Mouse (Mus musculus) MEL (cell line): ENCODE results near the gene Thap11. TPM values are rescaled to one million over a fixed set of nuclear protein-coding genes. Genes with fewer than 3 reads are reported as not detected.

Source experiments
- DNase-seq: peaks from one replicate; pipeline ENCODE4 v3.0.0; 2011; ENCODE audit warnings: low read depth, low spot score
- H3K27ac ChIP-seq: 2 replicates; pipeline ENCODE4 v1.5.1; 2012; ENCODE audit warnings: low read depth, mild to moderate bottlenecking, control low read depth, low read length, moderate library complexity; ENCODE audit not compliant: control insufficient read depth
- H3K27me3 ChIP-seq, 2 experiments: fragments of 150-350 bp in 1 of 2; sonication (generic) in 1 of 2; 2 replicates each; pipeline ENCODE4 v1.6.1; 2012; ENCODE audit warnings: low read length in 2 of 2, mild to moderate bottlenecking in 2 of 2, improper control_type of control experiment in 1 of 2, moderate library complexity in 1 of 2; ENCODE audit not compliant: insufficient read depth in 2 of 2, control insufficient read depth in 1 of 2
- H3K36me3 ChIP-seq, 2 experiments: 2 replicates each; pipeline ENCODE4 v1.6.1; 2012 to 2014; ENCODE audit warnings: low read length in 2 of 2, improper control_type of control experiment in 1 of 2, inconsistent platforms in 1 of 2, mild to moderate bottlenecking in 1 of 2; ENCODE audit not compliant: insufficient read depth in 2 of 2, control insufficient read depth in 1 of 2
- H3K4me1 ChIP-seq, 2 experiments: fragments of 150-350 bp in 1 of 2; sonication (generic) in 1 of 2; 2 replicates each; pipeline ENCODE4 v1.6.1; 2012; ENCODE audit warnings: low read length in 2 of 2, improper control_type of control experiment in 1 of 2, mild to moderate bottlenecking in 1 of 2; ENCODE audit not compliant: insufficient read depth in 2 of 2, control insufficient read depth in 1 of 2
- H3K4me3 ChIP-seq, 2 experiments: fragments of 150-350 bp in 1 of 2; sonication (generic) in 1 of 2; 2 replicates each; pipeline ENCODE4 v1.5.1; 2012; ENCODE audit warnings: low read depth in 2 of 2, low read length in 2 of 2, mild to moderate bottlenecking in 2 of 2, moderate library complexity in 2 of 2, control low read depth in 1 of 2, improper control_type of control experiment in 1 of 2; ENCODE audit not compliant: control insufficient read depth in 1 of 2, insufficient read depth in 1 of 2
- H3K79me2 ChIP-seq: 2 replicates; pipeline ENCODE4 v1.6.1; 2012; ENCODE audit warnings: mild to moderate bottlenecking, low read length, moderate library complexity; ENCODE audit not compliant: control insufficient read depth, poor library complexity, insufficient read depth
- H3K9ac ChIP-seq: 2 replicates; pipeline ENCODE4 v1.6.1; 2012; ENCODE audit warnings: low read depth, mild to moderate bottlenecking, control low read depth, low read length, moderate library complexity; ENCODE audit not compliant: control insufficient read depth, poor library complexity, severe bottlenecking
- H3K9me3 ChIP-seq: fragments of 150-350 bp; sonication (generic); replicated peaks from 2 replicates; pipeline ENCODE4 v1.6.1; 2012; ENCODE audit warnings: mild to moderate bottlenecking, low read length, improper control_type of control experiment, moderate library complexity; ENCODE audit not compliant: insufficient read depth
- BHLHE40 ChIP-seq: IDR thresholded peaks from 2 replicates; pipeline ENCODE4 v1.6.1; 2012; ENCODE audit warnings: low read depth, mild to moderate bottlenecking, inconsistent platforms, low read length, improper control_type of control experiment, borderline replicate concordance
- CHD2 ChIP-seq: IDR thresholded peaks from 2 replicates; pipeline ENCODE4 v1.6.1; 2011; ENCODE audit warnings: low read length, improper control_type of control experiment
- ELF1 ChIP-seq: IDR thresholded peaks from 2 replicates; pipeline ENCODE4 v1.6.1; 2014; ENCODE audit warnings: low read depth, mild to moderate bottlenecking, inconsistent platforms, low read length, improper control_type of control experiment, moderate library complexity
- EP300 ChIP-seq, 2 experiments: IDR thresholded peaks; 2 replicates each; pipeline ENCODE4 v1.6.1; 2011; ENCODE audit warnings: improper control_type of control experiment in 2 of 2, low read length in 2 of 2, low read depth in 1 of 2, mild to moderate bottlenecking in 1 of 2
- MAFK ChIP-seq: IDR thresholded peaks from 2 replicates; pipeline ENCODE4 v1.6.1; 2011; ENCODE audit warnings: low read depth, mild to moderate bottlenecking, low read length, improper control_type of control experiment, borderline replicate concordance
- MAX ChIP-seq: IDR thresholded peaks from 2 replicates; pipeline ENCODE4 v1.6.1; 2011; ENCODE audit warnings: low read length, improper control_type of control experiment
- MEF2A ChIP-seq: IDR thresholded peaks from 2 replicates; pipeline ENCODE4 v1.6.1; 2014; ENCODE audit warnings: low read depth, mild to moderate bottlenecking, inconsistent platforms, low read length, improper control_type of control experiment; ENCODE audit not compliant: poor library complexity, insufficient replicate concordance, severe bottlenecking; ENCODE audit errors: extremely low read depth
- MXI1 ChIP-seq: IDR thresholded peaks from 2 replicates; pipeline ENCODE4 v1.6.1; 2011; ENCODE audit warnings: mild to moderate bottlenecking, low read depth, low read length, improper control_type of control experiment
- MYB ChIP-seq: IDR thresholded peaks from 2 replicates; pipeline ENCODE4 v1.6.1; 2011; ENCODE audit warnings: mild to moderate bottlenecking, low read depth, low read length, improper control_type of control experiment
- MYC ChIP-seq: IDR thresholded peaks from 2 replicates; pipeline ENCODE4 v1.6.1; 2011; ENCODE audit warnings: low read depth, mild to moderate bottlenecking, low read length, improper control_type of control experiment, moderate library complexity
- NRF1 ChIP-seq: IDR thresholded peaks from 2 replicates; pipeline ENCODE4 v1.6.1; 2014; ENCODE audit warnings: low read depth, mild to moderate bottlenecking, inconsistent platforms, low read length, improper control_type of control experiment, moderate library complexity; ENCODE audit not compliant: poor library complexity, insufficient read depth, severe bottlenecking
- POLR2A ChIP-seq, 2 experiments: IDR thresholded peaks; 2 replicates each; pipeline ENCODE4 v1.6.1; 2011 to 2012; ENCODE audit warnings: low read length in 2 of 2, mild to moderate bottlenecking in 2 of 2, control low read depth in 1 of 2, improper control_type of control experiment in 1 of 2, low read depth in 1 of 2, moderate library complexity in 1 of 2; ENCODE audit not compliant: control insufficient read depth in 1 of 2, insufficient read depth in 1 of 2, poor library complexity in 1 of 2
- POLR2AphosphoS2 ChIP-seq: IDR thresholded peaks from 2 replicates; pipeline ENCODE4 v1.6.1; 2011; ENCODE audit warnings: low read length, improper control_type of control experiment
- POLR2AphosphoS5 ChIP-seq: IDR thresholded peaks from 2 replicates; pipeline ENCODE4 v1.6.1; 2012; ENCODE audit warnings: low read depth, borderline replicate concordance, mild to moderate bottlenecking, inconsistent platforms, low read length, moderate library complexity, mixed read lengths
- TAL1 ChIP-seq: IDR thresholded peaks from 2 replicates; pipeline ENCODE4 v1.6.1; 2012; ENCODE audit warnings: mild to moderate bottlenecking, inconsistent platforms, low read length, moderate library complexity, mixed read lengths
- TCF12 ChIP-seq: IDR thresholded peaks from 2 replicates; pipeline ENCODE4 v1.6.1; 2014; ENCODE audit warnings: low read depth, mild to moderate bottlenecking, inconsistent platforms, low read length, improper control_type of control experiment, moderate library complexity
- ZC3H11A ChIP-seq: IDR thresholded peaks from 2 replicates; pipeline ENCODE4 v1.6.1; 2012; ENCODE audit warnings: low read depth, mild to moderate bottlenecking, inconsistent platforms, low read length, improper control_type of control experiment
- ZMIZ1 ChIP-seq: IDR thresholded peaks from 2 replicates; pipeline ENCODE4 v1.6.1; 2012; ENCODE audit warnings: low read depth, mild to moderate bottlenecking, inconsistent platforms, low read length, improper control_type of control experiment, moderate library complexity
- ZNF384 ChIP-seq: IDR thresholded peaks from 2 replicates; pipeline ENCODE4 v1.6.1; 2012; ENCODE audit warnings: low read depth, mild to moderate bottlenecking, inconsistent platforms, low read length, improper control_type of control experiment
- polyA plus RNA-seq, 2 experiments: library from polyadenylated mRNA; stranded (reverse) in 1 of 2; unstranded in 1 of 2; fragments of >175 nt in 1 of 2; fragments of >200 nt in 1 of 2; gene quantifications; 2 replicates each; pipeline versions ENCODE4 v1.2.1 to v1.2.4; 2012; ENCODE audit warnings: low replicate concordance in 2 of 2, low read depth in 1 of 2; ENCODE audit not compliant: insufficient read length in 2 of 2, insufficient read depth in 1 of 2, missing spikeins in 1 of 2
- total RNA-seq: library from RNA; depleted of rRNA; stranded (reverse); fragments of 300-350 nt; gene quantifications from 2 replicates; pipeline ENCODE4 v1.2.3, GENCODE M21; 2012

Gene Thap11
- total and polyA plus RNA-seq, 3 experiments: 48.8 to 51.4 TPM; not detected in 1

DNA sequence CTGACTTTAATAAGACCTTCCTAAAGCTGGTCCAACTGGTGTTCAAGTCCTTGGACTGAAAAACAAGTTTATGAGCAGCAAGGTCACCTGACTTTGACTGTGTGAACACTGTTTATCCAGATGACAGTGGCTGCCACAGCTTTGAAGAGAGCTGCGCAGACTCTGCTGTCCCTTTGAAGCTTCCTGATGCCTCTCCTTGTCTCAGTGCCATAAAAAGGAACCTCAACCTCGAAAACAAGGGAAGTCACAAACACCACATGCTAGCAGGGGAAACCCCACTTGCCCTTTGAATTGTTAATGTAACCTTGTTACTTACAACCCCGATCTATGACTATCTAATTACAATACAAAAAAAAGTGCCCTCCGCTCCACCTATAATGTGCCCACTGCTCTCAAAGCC is 29.4 kb upstream of the Thap11 start:
- Histone ChIP-seq H3K36me3 (peaks cover 0 to 18% of the 10 kb centered on the region in 2 experiments), H3K9ac (no peak overlapping the region; the same call in 1 of the 2 replicates), H3K4me1 (peaks cover 6 to 21% of the 10 kb centered on the region in 2 experiments), H3K27ac (no peak overlapping the region), H3K27me3 (no peaks in the 10 kb centered on the region), H3K79me2 (peaks cover 11% of the 10 kb centered on the region), H3K9me3 (no peaks in the 10 kb centered on the region), H3K4me3 (peak overlapping the region in 1 of 2 experiments; percentile 58; a peak in 1 of 4 replicates)
- TF ChIP-seq EP300 (IDR thresholded peaks at IDR 0.05; ENCODE audit: low read depth in 1 of 2, low read length in 2 of 2): no peak
- no peak for TF ChIP-seq MYB
- no peak for TF ChIP-seq ELF1
- TF ChIP-seq MAX: no peak
- no peak for TF ChIP-seq TCF12
- no peak for TF ChIP-seq MYC
- no peak for TF ChIP-seq NRF1
- no peak for TF ChIP-seq BHLHE40
- TF ChIP-seq POLR2A (IDR thresholded peaks at IDR 0.05; ENCODE audit: control insufficient read depth in 1 of 2, insufficient read depth in 1 of 2, low read depth in 1 of 2, low read length in 2 of 2, poor library complexity in 1 of 2): no peak
- no peak for TF ChIP-seq MXI1
- TF ChIP-seq POLR2AphosphoS2: no peak
- no peak for TF ChIP-seq ZC3H11A
- no peak for TF ChIP-seq MAFK
- no peak for TF ChIP-seq ZMIZ1
- TF ChIP-seq CHD2: no peak
- TF ChIP-seq TAL1: no peak
- DNase-seq: no peak

GRCm38 (mm10) chr8:105826379-105826778 is 28.6 kb upstream of the Thap11 start:
- peak overlapping the region; percentile 58 to 82 for H3K4me3 ChIP-seq
- H3K27me3 ChIP-seq: no peaks in the 10 kb centered on the region
- no peaks in the 10 kb centered on the region for H3K9me3 ChIP-seq
- H3K9ac ChIP-seq: peak overlapping the region; percentile 77
- peak overlapping the region; percentile 3; the same call in 1 of the 2 replicates for H3K27ac ChIP-seq
- H3K36me3 ChIP-seq: peaks cover 0 to 11% of the 10 kb centered on the region in 2 experiments
- TF ChIP-seq TCF12 (0 out of 2 replicates have a peak, but pooled peaks have one; percentile 13), POLR2AphosphoS5 (no peak), ZNF384 (no peak), MEF2A (no peak), MXI1 (no peak)
- TF ChIP-seq, all 39 proteins: peak for 1
- DNase-seq: peak; percentile 49
- Histone ChIP-seq H3K79me2 (peaks cover 11% of the 10 kb centered on the region), H3K4me1 (peaks cover 0 to 12% of the 10 kb centered on the region in 2 experiments; a peak in 3 of 4 replicates)
